Mouse (Mus musculus) forebrain, embryonic 11.5 days (tissue): ENCODE measurements at regions not wholly inside any gene's neighbourhood (a gene's known extent, or its start where the extent isn't known, plus 50 kb on each side); places are given as distances from the start of the nearest gene placed in this dataset.

Experiments
- ATAC-seq: fragments of 200-750 bp; cut with Nextera tagmentation; replicated peaks from 2 replicates; pipeline ENCODE4 v1.8.0; 2017; ENCODE audit warnings: moderate TSS enrichment; ENCODE audit not compliant: low FRiP score
- DNase-seq: peaks from one replicate; pipeline ENCODE4 v3.0.0-alpha.2; 2017; ENCODE audit warnings: low spot score
- H3K27ac ChIP-seq: fragments of 300-500 bp; sonication (generic); 2 replicates; pipeline ENCODE4 v1.5.1; 2014; ENCODE audit warnings: low read depth, low read length
- H3K27me3 ChIP-seq: fragments of 300-500 bp; sonication (generic); 2 replicates; pipeline ENCODE4 v1.6.1; 2014; ENCODE audit warnings: mild to moderate bottlenecking, low read length, mixed read lengths; ENCODE audit not compliant: control insufficient read depth, insufficient read depth
- H3K36me3 ChIP-seq: fragments of 300-500 bp; sonication (generic); 2 replicates; pipeline ENCODE4 v1.6.1; 2014; ENCODE audit warnings: mild to moderate bottlenecking, low read length, moderate library complexity, mixed read lengths; ENCODE audit not compliant: control insufficient read depth, insufficient read depth
- H3K4me1 ChIP-seq: fragments of 300-500 bp; sonication (generic); replicated peaks from 2 replicates; pipeline ENCODE4 v1.6.1; 2014; ENCODE audit warnings: low read length, mixed read lengths; ENCODE audit not compliant: control insufficient read depth, insufficient read depth
- H3K4me2 ChIP-seq: fragments of 300-500 bp; sonication (generic); 2 replicates; pipeline ENCODE4 v1.6.1; 2014; ENCODE audit warnings: low read depth, mild to moderate bottlenecking, low read length, moderate library complexity, mixed read lengths; ENCODE audit not compliant: severe bottlenecking
- H3K4me3 ChIP-seq: fragments of 300-500 bp; sonication (generic); 2 replicates; pipeline ENCODE4 v1.5.1; 2014; ENCODE audit warnings: low read depth, low read length
- H3K9ac ChIP-seq: fragments of 300-500 bp; sonication (generic); 2 replicates; pipeline ENCODE4 v1.6.1; 2014; ENCODE audit warnings: low read length
- H3K9me3 ChIP-seq: fragments of 300-500 bp; sonication (generic); 2 replicates; pipeline ENCODE4 v1.6.1; 2016; ENCODE audit warnings: low read length, mixed read lengths; ENCODE audit not compliant: control insufficient read depth
- WGBS: fragments of 180-500 bp; shearing (Covaris S2); extraction: QIAGEN DNeasy Blood & Tissue Kit; methylation state at CpG from one replicate; pipeline ENCODE4 v1.1.7; 2014; 5-methylcytosine and 5-hydroxymethylcytosine counted together

DNA sequence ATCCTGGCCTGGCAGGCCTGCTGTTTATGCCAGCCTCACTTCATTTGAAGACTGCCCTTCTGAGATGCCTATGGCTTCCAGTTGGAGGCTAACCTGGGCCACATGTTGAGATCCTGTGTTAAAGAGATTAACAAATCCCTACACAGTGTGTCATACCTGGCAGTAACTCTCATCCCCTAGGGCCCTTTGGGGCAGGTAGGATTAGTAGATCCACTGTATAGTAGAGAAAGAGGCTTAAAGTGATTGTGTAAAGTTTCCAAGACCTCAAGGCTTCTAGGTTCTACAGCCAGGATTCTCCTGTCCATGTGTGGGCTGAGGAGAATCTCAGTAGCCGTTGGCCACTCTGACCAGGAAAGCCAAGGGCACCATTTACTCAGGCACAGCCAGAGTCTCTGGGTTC lies 231.4 kb downstream of the Foxo1 start:
- H3K4me1 ChIP-seq: no peaks in the 10 kb centered on the region
- no peak overlapping the region for H3K9ac ChIP-seq
- WGBS: 80% methylated on average over 1 of the region's 1 CpGs
- H3K4me2 ChIP-seq: no peak overlapping the region
- no peaks in the 10 kb centered on the region for H3K9me3 ChIP-seq
- ATAC-seq (no peak), DNase-seq (peak; percentile 4)
- no peaks in the 10 kb centered on the region for H3K27me3 ChIP-seq
- H3K27ac ChIP-seq: no peak overlapping the region
- no peaks in the 10 kb centered on the region for H3K36me3 ChIP-seq
- no peak overlapping the region for H3K4me3 ChIP-seq

DNA sequence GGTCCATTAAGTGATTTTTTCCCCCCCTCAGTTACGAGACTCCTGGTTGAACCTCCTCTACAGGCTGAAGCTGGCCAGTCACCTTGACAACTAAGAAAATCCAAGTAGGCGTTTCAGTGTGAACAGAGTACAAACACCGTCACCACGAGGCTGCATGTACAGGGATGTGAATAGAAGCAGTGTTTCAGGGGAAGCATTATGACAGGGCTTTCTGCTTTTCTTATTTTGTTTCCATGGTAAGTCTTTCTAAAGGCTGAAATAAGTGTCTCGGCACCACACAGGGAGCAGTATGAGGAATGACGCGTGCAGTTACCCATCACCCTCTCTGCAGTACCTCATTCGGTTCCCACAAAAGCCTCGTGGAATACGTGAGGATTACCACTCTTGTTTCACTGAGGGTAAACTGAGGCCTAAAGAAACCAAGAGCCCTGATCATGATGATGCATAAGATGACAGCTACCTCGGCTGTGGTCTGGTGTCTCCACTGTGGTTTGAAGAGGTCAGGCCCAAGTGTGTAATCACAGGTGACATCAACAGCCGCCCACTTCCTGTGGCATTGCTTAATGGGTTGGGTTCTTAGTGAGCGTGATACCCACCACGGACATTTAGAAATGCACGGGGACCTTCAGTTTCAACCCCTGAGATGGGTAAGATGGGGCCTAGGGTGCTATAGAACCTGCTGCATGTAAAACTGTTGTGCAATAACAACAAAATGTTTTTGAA lies 230.5 kb downstream of the Foxo1 start:
- H3K27me3 ChIP-seq: no peaks in the 10 kb centered on the region
- ATAC-seq: no peak
- H3K4me2 ChIP-seq: no peak overlapping the region
- no peak overlapping the region for H3K4me3 ChIP-seq
- peak; percentile 18 for DNase-seq
- no peak overlapping the region for H3K9ac ChIP-seq
- WGBS: 87% methylated on average over 15 of the region's 15 CpGs
- H3K36me3 ChIP-seq: no peaks in the 10 kb centered on the region
- H3K4me1 ChIP-seq: no peaks in the 10 kb centered on the region
- H3K9me3 ChIP-seq: no peaks in the 10 kb centered on the region
- no peak overlapping the region for H3K27ac ChIP-seq

DNA sequence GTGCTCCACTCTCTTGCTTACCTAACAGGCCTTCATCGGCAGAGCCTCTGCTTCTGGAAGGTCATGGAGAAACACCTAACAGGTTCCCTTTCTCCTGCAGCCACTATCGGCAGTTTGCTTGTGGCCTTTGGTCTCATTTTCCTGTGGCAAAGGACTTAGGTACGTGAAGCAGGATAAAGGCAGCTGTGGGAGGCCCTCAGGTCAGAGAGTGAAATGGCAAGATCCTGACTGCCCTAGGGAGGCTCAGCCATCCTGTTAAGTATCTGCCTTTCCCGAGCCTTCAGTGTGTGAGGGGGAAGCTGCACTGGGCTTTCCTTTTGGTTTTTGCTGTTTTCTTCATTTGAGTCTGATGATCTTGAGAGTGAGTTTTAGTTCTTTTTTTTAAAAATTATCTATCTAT lies 228.8 kb downstream of the Foxo1 start:
- Histone ChIP-seq H3K36me3 (no peaks in the 10 kb centered on the region), H3K4me1 (no peaks in the 10 kb centered on the region), H3K4me2 (no peak overlapping the region), H3K27me3 (no peaks in the 10 kb centered on the region), H3K9ac (no peak overlapping the region), H3K4me3 (no peak overlapping the region), H3K9me3 (no peaks in the 10 kb centered on the region), H3K27ac (no peak overlapping the region)
- ATAC-seq: no peak
- peak; percentile 31 for DNase-seq
- WGBS: 75% methylated on average over 4 of the region's 4 CpGs

DNA sequence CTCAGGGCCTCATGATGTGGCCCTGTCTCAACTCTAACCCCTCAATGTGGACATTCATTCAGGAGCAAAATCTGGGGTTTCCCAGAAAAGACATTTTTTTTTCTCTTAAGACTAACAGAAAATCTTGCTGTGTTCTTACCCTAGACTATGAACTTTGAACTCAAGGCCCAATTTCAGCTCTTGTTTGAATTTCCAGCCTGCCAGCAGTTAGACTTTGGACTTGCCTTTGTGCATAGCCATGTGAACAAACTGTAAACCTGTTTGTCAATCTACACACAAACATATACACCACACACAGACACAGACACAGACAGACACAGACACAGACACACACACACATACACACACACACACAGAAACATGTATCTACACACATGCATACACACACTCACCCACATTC lies 227.3 kb downstream of the Foxo1 start:
- H3K27ac ChIP-seq: no peak overlapping the region
- H3K4me2 ChIP-seq: no peak overlapping the region
- H3K9me3 ChIP-seq: no peaks in the 10 kb centered on the region
- no peak for ATAC-seq
- H3K4me3 ChIP-seq: no peak overlapping the region
- H3K27me3 ChIP-seq: no peaks in the 10 kb centered on the region
- H3K4me1 ChIP-seq: no peaks in the 10 kb centered on the region
- no peaks in the 10 kb centered on the region for H3K36me3 ChIP-seq
- H3K9ac ChIP-seq: no peak overlapping the region
- DNase-seq: no peak

DNA sequence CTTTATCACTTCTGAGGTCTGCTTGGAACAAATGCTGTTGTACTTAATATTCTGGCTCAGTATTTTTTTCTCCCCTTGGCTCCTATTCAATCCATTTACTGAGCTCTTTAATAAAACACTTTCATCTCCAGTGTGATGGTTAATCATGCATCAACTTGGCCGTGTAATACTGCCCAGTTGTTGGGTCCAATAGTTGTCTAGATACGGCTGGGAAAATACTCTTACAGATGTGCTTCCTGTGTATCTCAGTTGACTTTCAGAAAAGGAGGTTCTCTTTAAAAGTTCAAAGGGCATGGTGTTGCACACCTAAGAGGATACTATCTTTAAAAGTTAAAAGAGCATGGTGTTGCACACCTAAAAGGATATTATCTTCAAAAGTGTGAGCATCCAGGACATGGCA lies 226.8 kb downstream of the Foxo1 start:
- Histone ChIP-seq H3K27ac (no peak overlapping the region), H3K4me2 (no peak overlapping the region), H3K9ac (no peak overlapping the region), H3K4me1 (no peaks in the 10 kb centered on the region), H3K9me3 (no peaks in the 10 kb centered on the region), H3K4me3 (no peak overlapping the region), H3K36me3 (no peaks in the 10 kb centered on the region), H3K27me3 (no peaks in the 10 kb centered on the region)
- WGBS: 76% methylated on average over 2 of the region's 2 CpGs
- DNase-seq (no peak), ATAC-seq (no peak)

DNA sequence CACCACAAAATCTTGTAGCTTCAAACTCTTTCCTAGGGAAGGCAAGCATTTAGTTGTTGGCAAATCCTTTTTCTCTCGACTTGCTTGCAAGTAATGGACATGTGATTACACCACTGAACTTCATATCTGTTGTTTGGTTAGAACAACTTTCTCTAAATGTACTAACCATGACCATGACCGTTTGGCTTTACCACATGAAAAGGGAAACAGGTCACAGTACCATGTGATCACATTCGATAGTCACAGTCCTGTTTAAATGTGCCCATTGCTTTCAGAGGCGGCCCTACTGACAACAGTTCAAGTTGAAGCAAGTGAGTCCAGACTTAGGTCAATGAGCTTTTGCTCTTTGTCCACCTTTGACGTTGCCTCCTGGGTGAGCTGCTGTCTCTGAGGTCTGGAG lies 211.1 kb downstream of the Foxo1 start:
- 81% methylated on average over 5 of the region's 5 CpGs for WGBS
- no peak overlapping the region for H3K9ac ChIP-seq
- no peak for ATAC-seq

DNA sequence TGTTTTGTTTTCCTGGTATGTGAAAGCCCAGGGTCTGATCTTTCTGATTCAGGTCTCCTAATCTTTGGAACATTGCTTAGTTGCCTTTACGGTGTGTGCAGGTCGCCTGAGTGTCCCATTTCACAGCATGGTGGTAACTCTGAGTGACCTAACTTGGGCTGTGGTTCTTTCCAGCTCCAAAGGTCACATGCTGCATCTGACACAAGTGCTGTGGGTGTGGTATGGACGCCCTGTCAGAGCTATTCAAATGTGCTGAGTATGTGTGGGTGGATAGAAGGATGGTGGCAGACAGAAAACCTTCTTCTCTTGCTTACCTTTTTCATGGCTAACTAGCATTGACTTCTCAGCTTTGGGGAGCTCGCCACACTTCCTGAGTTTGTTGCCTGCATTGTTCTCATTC lies 201.8 kb downstream of the Foxo1 start:
- Histone ChIP-seq H3K4me1 (no peaks in the 10 kb centered on the region), H3K9me3 (peaks cover 8% of the 10 kb centered on the region; the same call in 1 of the 2 replicates), H3K4me2 (no peak overlapping the region), H3K27me3 (no peaks in the 10 kb centered on the region), H3K4me3 (no peak overlapping the region), H3K36me3 (no peaks in the 10 kb centered on the region), H3K9ac (no peak overlapping the region), H3K27ac (no peak overlapping the region)
- no peak for ATAC-seq
- WGBS: 81% methylated on average over 4 of the region's 4 CpGs
- DNase-seq: no peak

More for the DNA sequence above, 211.1 kb downstream of the Foxo1 start:
- H3K4me2 ChIP-seq: no peak overlapping the region
- H3K36me3 ChIP-seq: no peaks in the 10 kb centered on the region
- H3K27me3 ChIP-seq: no peaks in the 10 kb centered on the region
- H3K4me1 ChIP-seq: no peaks in the 10 kb centered on the region
- no peaks in the 10 kb centered on the region for H3K9me3 ChIP-seq
- H3K4me3 ChIP-seq: no peak overlapping the region
- DNase-seq: no peak
- H3K27ac ChIP-seq: no peak overlapping the region

DNA sequence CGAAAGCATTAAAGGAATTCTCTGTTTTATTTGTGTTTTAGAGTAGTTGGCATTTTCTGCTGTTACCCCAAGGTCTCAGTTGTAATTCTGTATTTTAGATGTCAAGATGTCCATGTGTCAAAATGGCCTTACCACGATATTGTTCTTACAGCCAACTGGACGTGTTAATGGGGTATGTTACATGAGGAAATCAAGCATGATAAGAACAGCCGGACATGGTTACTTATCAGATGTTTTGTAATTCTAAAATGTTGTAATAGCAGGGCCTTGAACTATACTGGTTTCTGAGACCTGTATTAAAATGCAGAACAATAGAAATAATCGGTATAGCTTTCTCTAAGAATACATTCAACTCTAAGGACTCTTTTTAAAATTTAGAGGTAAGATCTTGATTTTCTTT lies 201.3 kb downstream of the Foxo1 start:
- no peak overlapping the region for H3K9ac ChIP-seq
- DNase-seq (no peak), ATAC-seq (no peak)
- H3K4me1 ChIP-seq: no peaks in the 10 kb centered on the region
- H3K27me3 ChIP-seq: no peaks in the 10 kb centered on the region
- WGBS: 88% methylated on average over 5 of the region's 5 CpGs
- peaks cover 8% of the 10 kb centered on the region; the same call in 1 of the 2 replicates for H3K9me3 ChIP-seq
- no peak overlapping the region for H3K27ac ChIP-seq
- no peak overlapping the region for H3K4me3 ChIP-seq
- no peaks in the 10 kb centered on the region for H3K36me3 ChIP-seq
- H3K4me2 ChIP-seq: no peak overlapping the region

DNA sequence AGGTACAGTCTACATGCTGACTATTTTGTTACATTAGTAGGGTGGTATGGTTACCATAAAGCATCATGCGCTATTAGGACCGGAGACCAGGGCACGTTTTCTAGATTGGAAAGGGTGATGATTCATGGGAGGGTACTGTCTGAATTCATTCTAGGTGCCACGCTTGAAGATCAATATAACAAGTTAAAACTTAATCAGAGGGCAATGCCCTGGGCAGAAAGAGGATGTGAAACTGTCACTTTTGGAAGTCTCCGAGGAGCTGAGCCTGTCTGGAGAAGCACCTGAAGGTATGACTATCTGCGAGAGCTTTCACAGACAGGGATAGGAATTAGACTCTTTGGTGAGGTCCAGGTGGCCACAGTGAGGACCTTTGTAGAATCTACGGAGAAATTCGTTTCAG lies 200.2 kb downstream of the Foxo1 start:
- no peaks in the 10 kb centered on the region for H3K27me3 ChIP-seq
- H3K27ac ChIP-seq: no peak overlapping the region
- H3K9ac ChIP-seq: no peak overlapping the region
- ATAC-seq (no peak), DNase-seq (no peak)
- no peak overlapping the region for H3K4me3 ChIP-seq
- H3K9me3 ChIP-seq: peaks cover 8% of the 10 kb centered on the region; the same call in 1 of the 2 replicates
- H3K4me2 ChIP-seq: no peak overlapping the region
- 95% methylated on average over 8 of the region's 8 CpGs for WGBS
- no peaks in the 10 kb centered on the region for H3K36me3 ChIP-seq
- H3K4me1 ChIP-seq: no peaks in the 10 kb centered on the region
